Mouse (Mus musculus) right cerebral cortex, postnatal 36 days (tissue): ENCODE measurements around the gene Pde3a.

Experiments
- DNase-seq, 2 experiments: peaks; one replicate each; pipeline ENCODE4 v3.0.0; 2022; ENCODE audit warnings: low spot score in 2 of 2, mixed read lengths in 1 of 2

The Pde3a gene

DNA sequence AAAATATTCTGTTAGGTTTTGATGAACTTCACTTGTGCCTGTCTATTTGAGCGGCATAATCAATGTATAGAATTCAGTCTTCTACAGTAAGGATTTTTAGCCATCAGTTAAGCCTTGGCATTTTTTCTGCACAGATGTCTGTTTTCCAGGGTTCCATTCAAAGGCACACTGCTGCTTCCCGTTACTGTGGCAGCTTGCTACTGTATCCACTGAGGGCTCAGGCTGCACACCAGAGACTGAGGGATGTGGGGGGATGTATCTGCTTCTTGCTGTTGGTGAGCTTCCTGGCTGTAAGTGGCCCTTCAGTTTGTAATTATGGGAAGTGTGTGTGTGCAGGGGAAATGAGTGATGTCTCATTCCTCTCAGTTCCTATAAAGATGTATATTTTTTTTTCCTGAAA is 154.9 kb downstream of the Pde3a start:
- DNase-seq = no peak

DNA sequence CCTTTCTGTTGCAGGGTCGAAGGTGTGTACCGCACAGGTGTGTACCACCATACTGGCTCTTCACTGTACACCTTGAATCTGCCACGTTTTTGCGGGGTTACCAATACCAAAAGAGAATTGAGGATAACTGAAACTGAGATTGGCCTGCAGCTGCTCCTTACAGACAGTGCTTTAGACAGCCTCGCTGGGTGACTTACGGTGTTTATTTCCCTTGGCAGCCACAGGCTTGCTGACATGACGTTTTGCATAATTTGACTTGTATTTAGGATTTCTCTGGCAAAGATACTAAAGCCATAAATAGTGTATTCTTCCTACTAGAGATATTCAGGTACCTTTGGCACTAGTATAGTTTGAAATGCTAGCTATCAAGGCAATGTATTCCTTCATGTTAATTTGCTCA is 155.6 kb downstream of the Pde3a start:
- no peak for DNase-seq

DNA sequence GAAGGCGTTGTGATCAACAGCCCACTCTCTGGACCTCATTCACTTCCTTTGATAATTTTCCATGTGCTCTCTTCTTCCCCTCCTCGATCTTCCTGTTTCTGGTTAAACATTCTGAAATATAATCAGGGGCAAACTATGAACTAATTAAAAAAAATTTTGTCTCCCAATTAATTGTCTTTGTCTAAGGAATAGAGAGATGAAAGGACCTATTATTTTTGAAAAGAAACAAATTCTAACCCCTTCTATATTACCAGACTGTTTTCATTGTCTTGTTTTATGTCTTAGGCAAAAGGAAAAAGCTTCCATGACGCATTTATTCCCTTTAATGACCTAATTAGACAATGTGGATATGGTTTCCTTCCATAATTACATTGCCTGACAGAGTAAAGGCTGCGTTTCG is 156.4 kb downstream of the Pde3a start:
- no peak for DNase-seq

DNA sequence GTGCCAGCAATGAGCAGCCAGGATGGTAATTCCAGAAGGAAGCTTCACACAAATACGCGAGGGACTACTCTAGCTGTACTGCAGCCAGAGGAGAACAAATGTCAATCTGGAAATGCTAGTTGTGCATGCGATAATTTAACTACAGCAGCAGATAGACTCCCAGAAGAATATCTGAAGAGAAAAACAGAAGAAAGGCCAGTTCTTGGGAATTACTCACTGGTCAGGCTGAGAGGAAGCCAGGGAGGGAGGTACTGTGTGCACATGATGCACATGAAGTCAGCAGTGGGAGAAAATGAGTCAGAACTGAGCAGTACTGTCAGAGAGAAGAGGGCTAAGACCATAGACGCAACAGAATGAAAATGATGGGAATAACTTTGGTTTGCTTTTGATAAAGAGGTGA is 159.7 kb downstream of the Pde3a start:
- DNase-seq = no peak

DNA sequence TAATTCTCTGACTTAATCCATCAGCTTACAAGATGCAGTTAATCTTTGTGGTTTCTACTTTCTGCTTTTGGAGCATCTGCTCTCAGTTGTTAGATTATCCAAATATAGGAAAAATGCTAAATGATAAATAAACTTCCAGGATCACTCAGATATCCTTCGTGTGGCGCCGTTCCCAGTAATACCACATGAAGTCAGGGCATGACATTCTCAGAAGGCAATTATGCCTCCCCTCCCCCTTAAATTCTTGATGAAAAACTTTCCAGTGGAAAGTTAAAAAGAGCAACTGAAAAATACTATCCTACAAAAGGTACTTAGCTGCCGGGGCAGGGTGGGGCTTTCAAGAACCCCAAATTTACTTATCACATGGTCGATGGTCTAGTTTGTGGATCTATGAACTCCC is 161.8 kb downstream of the Pde3a start:
- DNase-seq = no peak

DNA sequence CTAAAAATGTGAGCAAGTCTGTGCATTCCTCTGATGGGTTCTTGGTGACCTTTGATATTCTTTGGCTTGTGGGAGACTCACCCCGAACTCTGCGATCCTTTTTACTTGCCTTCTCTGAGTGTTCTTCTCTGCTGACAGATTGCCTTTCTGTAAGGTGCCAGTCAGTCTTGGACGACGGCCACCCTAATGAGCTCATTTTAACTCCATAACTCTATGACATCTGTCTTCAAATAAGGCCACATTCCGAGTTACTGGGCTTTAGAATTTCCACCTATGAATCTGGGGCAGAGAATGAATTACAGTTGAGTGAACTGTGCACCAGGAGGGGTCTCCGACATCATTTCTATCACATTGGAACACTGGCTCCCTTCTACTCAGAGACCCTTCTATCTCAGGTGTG is 176.0 kb downstream of the Pde3a start:
- DNase-seq = no peak

DNA sequence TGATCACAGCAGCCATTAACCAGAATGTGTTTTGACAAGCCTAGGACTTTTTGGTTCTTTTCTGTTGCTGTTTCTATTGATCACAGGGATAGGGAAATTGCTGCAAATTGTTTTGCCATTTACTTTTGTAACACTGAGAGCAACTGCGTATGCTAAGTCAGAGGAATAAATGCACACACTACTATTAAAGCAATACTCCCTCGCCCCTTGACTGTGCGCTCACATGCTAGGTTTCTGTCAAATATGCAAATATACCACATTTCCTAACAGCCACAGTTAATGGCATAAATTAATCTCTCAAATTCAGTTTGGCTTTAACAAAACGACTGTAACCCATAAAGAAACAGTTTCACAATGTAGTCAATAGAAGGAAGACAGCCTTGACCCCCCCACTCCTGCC is 179.5 kb downstream of the Pde3a start:
- no peak for DNase-seq

DNA sequence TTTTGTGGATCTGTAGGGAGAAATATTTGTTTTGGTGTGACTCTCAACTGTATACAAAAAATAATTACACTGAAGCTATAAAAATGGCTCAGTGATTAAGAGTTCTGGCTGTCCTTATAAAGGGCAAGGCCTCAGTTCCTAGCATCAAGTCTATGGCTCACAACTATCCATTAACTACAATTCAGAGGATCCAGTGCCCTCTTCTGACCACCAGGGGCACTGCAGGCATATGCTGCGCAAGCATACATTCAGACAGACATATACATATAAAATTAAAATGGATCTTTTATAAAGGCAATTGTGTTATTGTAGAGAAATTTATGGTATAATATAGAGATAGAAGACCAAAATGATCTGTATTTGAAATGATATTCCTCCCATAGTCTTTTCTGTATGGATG is 181.1 kb downstream of the Pde3a start:
- no peak for DNase-seq

DNA sequence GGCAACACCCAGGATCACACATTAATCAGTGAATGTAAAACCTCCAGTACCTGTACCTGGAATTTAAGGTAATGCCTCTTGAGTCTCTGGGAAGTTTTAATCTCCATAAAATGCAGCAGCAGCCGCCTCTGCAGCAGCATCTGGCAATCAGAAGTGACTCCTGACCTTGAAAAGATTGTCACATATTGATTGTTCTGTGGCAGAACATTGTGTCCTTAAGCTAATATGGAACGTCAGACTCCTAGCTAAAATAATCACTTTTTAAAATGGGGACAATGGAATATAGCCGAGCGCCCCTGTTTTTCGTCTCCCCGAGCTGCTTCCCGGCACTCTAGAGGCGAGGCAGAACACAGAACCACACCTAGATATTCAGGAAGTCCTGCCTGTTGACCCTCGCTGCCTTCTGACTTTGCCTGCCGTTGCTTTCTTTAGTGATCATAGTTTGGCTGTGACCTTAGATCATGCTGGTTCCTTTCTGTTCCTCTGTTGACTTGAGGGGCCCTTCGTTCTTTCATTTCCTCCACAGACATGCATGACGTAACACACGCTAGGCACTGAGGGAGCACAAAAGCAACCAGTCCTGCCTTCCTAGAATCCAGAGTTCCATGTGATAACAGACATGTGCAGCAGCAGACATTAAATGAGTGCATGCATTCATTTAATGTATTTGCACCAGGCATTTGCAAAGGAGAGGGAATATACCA is 183.4 kb downstream of the Pde3a start:
- DNase-seq = no peak

DNA sequence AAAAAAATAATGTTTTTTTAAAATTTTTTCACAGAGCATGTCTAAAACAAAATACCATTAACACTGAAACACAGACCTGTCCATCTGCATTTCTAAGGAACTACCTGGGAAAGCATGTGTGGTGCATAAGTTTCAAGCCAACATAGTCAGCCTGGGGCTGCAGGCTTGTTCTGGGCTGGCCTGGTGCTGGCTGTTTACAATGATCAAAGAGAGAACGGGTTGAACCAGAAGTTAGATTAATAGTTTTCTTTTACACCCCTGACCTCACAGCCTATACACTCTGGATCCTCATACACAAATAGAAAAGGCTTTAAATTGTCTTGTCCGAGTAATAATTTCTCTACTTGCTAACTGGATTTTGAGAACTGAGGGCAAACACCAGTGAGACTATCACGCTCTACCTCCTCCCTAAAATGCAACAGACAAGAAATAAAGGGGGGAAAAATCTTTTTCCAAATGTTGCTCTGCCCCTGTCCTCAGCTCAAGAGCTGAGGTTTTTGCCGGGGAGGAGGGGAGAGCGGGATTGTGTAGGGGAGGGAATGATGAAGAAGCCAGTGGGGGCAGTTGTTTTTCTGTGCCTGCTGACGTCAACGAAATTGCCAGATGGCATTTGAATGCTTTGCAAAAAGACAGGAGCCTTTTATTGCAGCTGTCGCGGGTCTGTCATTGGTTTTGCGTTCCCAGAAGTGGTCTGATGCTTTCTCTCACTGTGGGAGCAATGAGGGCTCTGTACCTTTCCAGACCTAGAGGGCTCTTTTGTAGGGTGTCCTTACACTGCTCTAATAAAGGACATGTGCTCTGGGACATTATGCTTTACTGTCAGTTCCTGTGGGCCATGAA is 185.1 kb downstream of the Pde3a start:
- DNase-seq = peak; percentile 16 to 38

DNA sequence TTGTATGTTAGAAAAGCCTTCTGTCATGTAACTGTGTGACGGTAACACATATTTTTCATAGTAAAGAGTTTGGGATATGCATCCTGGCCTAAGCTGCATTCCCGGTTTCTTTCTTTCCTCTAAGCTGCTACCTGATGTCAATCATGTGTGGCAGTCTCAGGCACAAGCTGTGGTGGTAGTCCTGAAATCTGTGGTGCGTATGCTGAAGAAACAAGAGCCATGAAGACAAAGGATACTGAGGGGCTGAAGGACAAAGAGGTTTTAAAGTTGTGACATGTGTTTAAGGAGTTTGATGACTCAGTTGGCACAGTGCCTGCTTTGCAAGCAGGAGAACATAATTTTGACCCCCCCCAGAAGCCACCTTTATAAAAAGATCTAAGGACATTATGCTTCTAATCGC is 186.1 kb downstream of the Pde3a start:
- DNase-seq = no peak

DNA sequence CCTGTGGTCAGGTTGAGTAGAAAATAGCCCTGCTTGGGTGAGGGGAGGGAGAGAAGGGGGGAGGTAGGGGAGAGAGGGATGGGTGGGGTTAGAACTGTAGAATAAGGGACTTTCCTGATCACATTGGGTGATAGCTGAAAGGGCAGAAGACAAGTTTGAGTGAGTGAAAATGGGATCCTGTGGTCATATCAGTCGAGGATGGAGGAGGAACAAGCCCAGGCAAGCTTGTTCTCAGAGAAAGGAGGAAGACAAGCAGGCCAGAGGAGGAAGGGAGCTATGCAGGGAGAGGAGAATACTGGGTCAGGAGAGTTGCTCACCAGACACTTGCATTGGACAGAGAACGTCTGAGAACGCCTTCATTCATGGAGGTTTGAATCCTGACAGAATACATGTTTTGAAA is 190.9 kb downstream of the Pde3a start:
- no peak for DNase-seq

DNA sequence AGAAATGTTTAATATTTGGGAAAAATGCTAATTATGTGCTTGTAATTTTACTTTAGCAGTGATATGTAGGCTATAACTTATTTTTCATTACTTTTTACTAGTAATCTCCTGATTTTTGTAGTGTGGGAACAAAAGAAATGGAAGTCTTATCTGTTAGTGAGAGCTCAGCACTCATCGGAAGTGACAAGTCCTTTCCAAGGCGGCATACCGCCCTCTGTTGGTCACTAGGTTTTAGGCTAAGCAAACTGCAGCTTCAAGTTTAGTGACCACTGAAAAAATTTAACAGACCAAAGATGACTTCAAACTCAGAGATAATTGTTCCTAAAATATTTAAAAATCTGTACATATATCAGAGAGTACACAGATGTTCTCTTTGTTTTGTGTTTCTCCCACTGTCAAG is 198.5 kb downstream of the Pde3a start:
- DNase-seq = peak in 1 of 2 experiments; percentile 21

DNA sequence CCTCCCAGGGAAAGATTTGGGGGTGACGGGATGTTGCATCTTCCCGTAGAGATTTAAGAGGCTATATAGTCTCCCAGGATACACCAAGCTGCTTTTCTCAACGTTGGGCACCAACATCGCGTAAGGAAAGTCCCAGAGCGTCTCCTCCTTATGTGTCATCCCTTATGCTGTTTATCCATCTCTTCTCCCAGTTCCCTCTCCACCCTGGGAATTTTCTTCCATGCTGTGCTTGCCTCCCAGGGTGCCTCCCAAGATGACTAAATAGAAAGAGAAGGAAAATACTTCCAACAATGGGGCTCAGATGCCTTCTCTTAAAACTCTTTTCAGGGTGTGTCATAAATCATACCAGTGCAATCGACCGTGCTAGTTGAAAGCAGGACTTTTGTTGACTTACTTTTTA is 199.8 kb downstream of the Pde3a start:
- no peak for DNase-seq

DNA sequence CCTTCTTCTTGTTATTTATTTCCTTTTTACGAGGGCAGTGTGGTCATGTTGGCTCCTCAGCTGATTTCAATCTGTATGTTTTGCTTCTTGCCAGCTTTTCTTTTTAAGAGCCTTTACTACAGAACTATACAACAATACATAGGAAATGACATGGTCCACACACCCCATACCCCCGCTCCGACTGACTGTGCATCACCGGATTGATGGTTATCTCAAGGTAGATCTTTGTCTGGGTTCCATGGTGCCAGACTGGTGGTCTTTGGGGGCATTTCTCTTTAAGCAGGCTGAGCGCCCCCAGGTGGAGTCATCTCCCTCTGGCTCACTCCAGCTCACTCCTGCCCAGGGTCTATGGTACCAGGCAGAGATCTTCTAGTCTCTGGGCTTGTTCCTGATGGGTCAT is 206.3 kb downstream of the Pde3a start:
- no peak for DNase-seq

DNA sequence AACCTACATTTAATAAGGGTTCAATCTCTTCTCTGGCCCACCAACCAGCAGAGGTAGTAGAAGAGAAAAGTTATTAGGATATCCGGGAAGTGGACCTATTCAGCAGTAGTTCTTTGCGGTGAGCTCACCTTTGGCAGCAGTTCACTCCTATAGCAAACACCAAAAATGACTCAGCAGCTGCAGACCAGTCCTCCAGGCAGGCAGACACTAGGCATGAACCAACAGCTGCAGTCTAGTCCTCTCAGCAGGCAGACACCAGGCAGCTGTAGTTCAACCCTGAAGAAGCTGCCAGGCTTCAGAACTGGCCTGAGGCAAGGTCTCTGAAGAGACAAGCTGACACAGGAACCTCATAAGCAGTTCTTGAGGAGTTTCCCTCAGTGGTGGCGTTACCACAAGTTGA is 207.5 kb downstream of the Pde3a start:
- no peak for DNase-seq

DNA sequence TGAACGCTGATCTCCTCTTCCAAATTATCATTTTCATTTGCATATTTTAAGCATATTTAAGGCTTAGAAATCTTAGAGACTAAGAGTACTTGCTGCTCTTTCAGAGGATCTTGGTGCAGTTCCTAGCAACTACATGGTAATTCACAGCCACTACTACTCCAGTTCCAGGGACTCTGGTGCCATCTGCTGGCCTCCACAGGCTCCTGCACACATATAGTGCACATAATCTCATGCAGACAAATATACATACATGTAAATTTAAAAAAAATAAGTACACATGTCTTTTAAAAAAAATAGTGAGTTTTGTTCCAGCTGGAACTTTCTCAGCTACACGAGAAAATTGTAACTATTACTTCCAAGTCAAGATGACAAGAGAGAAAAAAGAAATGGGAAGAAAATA is 221.2 kb downstream of the Pde3a start:
- DNase-seq = no peak

DNA sequence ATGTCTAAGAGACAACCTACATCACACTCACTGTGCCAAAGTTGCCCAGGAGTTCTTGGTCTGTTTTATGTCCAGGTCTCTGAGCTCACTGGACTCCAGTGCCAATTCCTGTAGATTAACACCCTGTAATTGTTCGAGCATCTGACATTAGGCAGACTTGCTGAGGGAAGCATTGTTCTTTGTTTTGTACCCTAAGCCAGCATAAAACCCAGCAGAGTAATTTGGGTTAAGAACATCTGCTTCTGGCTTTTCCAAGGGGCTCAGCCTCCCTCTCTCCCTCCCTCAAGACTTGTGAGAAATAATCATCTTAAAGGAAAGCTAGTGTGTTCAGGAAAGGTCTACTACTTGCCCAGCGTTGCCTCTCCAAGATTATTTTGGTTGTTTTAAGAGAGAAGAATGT is 225.2 kb downstream of the Pde3a start:
- DNase-seq = no peak

DNA sequence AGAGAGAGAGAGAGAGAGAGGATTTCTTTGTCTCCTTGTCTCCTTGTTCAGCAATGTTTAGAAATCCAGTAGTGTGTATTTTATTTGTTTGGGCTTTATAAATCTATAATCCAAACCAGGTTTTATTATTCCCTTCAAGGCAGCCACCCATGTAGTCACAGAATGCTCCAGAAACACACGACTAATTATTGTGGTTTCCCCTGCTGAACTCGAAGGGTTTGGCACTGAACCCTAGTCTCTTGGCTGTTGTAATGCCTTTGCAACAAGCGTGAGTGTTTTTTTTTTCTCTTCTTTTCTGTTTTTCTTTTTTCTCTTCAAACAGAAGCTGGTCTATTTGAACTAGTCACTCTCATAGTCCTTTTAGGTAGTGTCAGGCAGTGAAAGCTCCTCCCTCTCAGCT is 225.6 kb downstream of the Pde3a start:
- no peak for DNase-seq

DNA sequence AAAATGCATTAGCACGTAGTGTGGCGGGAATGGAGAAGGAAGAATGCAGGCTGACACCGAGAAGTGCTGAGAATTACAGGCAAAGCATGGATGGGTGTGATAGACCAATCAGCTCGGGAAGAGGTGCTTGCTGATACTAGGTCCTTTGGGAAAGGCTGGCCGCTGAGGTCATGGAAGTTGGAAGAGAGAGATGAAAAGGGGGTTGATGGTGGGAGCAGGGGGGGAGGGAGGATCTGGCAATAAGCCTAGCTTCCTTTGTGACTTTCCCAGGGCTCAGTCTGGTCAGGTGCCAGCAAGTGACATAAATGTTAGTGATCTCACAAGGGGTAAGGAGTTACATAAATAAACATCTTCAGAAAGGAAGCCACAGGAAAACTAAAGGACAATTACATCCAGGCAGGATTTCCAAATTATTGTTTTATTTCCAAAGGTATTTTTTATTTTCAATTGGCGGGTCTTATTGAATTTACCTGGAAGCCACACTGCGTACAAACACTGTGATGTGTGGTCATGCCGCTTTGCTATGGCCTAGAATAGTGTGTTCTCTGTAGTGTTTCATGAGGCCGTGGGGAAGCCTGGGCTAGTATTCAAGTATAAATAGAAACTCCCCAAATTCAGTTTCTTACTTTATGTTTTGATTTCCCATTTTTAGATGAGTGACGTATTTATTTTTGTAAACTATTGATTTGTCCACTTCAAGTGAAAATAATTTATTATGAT is 236.4 kb downstream of the Pde3a start:
- no peak for DNase-seq

DNA sequence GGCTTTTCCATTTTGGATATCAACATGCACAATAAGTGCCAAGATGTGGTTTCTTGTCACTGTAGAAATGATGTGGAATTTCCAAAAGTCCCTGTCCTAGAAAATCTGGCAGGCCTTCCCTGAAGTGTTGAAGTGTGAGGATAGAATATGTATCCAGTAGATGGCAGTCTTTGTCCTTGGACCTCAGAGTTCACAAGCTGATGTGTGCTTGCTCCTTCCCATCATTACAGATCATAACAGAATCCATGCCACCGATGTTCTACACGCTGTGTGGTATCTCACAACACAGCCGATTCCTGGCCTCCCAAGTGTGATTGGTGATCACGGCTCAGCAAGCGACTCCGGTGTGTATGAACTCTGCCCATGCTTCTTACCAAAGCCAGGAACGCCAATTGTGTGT is 238.2 kb downstream of the Pde3a start:
- DNase-seq = no peak

DNA sequence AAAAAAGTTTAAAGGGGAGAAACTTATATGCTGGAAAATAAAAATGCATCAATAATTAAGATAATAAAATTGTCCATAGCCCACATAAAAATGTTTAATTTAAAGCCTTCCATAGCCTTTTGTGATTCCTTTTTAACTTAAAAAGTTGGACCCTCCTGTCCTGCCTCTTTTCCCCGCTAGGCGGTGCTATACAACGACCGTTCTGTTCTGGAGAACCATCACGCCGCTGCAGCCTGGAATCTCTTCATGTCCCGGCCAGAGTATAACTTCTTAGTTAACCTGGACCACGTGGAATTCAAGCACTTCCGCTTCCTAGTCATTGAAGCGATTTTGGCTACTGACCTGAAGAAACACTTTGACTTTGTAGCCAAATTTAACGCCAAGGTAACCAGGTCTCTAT is 239.6 kb downstream of the Pde3a start:
- peak in 1 of 2 experiments; percentile 11 for DNase-seq

DNA sequence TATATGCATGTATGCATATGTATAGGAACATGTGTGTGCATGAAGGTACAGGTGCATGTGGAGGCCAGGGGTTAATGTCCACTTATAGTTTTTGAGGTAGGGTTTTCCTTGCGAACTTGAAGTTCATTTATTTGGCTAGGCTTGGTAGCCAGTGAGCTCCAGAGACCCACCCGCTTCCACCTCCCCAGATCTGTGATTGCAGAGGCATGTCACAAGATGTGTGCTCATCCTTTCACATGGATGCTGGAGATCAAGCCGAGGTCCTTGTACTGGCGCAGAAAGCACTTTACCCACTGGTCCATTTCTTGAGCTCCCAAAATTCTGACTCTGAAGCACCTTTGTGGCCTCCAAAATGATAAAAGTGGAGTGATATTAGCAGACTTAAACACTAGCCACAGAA is 245.8 kb downstream of the Pde3a start:
- no peak for DNase-seq
